Mouse (Mus musculus) embryonic fibroblast, embryonic 13.5 days (primary cell): ENCODE results near the gene Efnb2. TPM values are rescaled to one million over a fixed set of nuclear protein-coding genes. Genes with fewer than 3 reads are reported as not detected.

Experiments
- H3K27ac ChIP-seq: 2 replicates; pipeline ENCODE4 v1.5.1; 2012; ENCODE audit warnings: low read length, control low read depth, inconsistent platforms; ENCODE audit not compliant: insufficient read depth
- H3K4me1 ChIP-seq: 2 replicates; pipeline ENCODE4 v1.6.1; 2011; ENCODE audit warnings: low read length; ENCODE audit not compliant: control insufficient read depth, insufficient read depth
- H3K4me3 ChIP-seq: 2 replicates; pipeline ENCODE4 v1.5.1; 2011; ENCODE audit warnings: mild to moderate bottlenecking, control low read depth, low read length; ENCODE audit not compliant: insufficient read depth
- CTCF ChIP-seq: IDR thresholded peaks from 2 replicates; pipeline ENCODE4 v1.5.1; 2011; ENCODE audit warnings: mild to moderate bottlenecking, control low read depth, low read length, moderate library complexity, borderline replicate concordance; ENCODE audit not compliant: insufficient read depth
- POLR2A ChIP-seq: IDR thresholded peaks from 2 replicates; pipeline ENCODE4 v1.6.1; 2011; ENCODE audit warnings: low read depth, mild to moderate bottlenecking, control low read depth, low read length, moderate library complexity
- polyA plus RNA-seq: library from polyadenylated mRNA; stranded (reverse); fragments of >200 nt; gene quantifications from 2 replicates; pipeline ENCODE4 v1.2.4, GENCODE M21; 2011; ENCODE audit warnings: low read depth; ENCODE audit not compliant: missing spikeins, insufficient read length

Efnb2 gene
- polyA plus RNA-seq, 1 experiment: 57.2 TPM

DNA sequence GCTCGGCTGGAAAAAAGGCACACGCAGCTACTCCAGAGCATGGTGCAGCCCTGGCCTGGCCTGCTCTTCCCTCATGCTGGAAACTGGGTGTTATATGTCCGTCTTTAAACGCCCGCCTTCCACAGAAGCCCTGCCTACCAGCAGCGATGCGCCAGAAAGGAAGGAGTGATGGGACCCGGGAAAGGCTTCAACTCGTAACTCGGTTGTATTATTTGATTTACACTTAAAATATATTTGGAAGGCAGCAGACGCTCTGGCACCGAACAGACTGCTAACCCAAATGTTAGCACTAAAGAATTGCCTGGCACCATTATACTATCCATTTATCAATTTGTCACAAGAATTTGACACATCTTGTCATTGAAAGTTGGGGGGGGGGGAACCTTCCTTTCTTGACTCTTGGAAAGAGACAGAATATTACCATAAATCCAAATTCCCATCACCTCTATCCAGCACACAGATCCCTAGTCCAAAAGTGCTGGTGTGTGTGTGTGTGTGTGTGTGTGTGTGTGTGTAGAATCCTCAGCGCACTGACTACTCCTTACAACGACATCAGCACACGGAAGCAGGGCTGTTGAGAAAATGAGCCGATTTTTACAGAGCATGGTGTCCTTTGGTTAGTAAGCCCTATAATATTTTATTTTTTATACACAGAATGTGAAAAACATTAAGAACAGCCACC is 39.7 kb downstream of the Efnb2 start:
- no peak overlapping the region for H3K27ac ChIP-seq
- no peak overlapping the region for H3K4me3 ChIP-seq
- H3K4me1 ChIP-seq: 0 out of 2 replicates have a peak, but pooled peaks cover 3% of the 10 kb centered on the region
- TF ChIP-seq CTCF: no peak
- TF ChIP-seq POLR2A: no peak

DNA sequence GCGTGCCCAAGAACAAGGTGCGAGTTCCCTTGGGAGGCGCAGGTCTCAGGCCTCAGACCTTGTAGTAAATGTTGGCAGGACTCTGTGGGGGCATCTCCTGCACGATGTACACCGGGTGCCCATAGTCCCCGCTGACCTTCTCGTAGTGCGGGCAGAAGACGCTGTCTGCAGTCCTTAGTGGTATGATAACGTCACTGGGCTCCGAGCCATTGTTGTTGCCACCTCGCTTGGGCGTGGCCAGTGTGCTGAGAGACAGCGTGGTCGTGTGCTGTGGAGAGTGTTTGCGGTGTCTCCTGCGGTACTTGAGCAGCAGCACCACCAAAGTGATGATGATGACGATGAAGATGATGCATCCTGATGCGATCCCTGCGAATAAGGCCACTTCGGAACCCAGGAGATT is 40.5 kb downstream of the Efnb2 start:
- H3K27ac ChIP-seq: no peak overlapping the region
- no peak for TF ChIP-seq CTCF
- TF ChIP-seq POLR2A: no peak
- no peak overlapping the region for H3K4me3 ChIP-seq
- H3K4me1 ChIP-seq: 0 out of 2 replicates have a peak, but pooled peaks cover 3% of the 10 kb centered on the region

DNA sequence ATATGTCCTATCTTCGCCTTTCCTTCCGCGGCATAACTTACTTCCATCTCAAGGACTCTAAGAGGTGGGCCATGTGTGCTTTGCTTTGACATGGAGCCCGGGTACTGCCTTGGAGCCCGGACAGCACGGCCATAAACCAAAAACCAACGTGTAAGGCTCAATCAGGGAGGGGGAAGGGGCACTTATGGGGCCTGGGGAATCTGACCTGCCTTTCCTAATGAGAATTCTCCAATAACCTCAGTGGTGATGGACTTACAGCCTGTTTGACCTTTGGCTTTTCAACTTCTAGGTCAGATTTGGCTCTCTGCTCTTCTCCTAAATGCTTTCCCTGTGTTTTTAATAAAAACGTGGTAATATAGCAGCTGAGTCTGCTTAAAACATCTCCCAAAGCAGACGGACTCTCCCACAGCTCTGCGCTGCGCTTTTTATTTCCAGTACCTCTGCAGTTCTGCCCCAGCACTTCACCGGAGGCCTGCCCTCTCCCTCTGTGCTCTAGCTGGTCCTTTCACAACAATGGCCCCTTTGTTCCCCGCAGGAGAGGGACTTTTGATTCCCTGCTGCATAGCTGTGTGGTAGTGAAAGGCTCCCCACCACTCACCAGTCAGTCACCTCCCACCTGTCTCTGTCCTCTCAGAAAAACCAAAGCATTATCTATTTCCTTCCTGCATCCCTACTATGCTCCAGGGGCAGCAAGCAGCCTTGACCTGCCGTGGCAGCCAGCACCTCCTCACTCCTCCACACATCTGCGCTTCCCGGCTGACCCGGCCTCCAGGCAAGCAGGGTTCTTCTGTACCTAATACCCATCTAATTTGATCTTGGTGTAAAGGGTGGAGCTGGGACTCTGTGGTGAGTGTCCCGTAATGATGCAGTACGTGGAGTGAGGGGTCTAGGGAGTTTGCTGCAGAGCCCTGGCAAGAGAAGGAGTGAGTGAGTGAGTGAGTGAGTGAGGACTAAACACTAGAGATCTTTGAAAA is 41.5 kb downstream of the Efnb2 start:
- no peak overlapping the region for H3K27ac ChIP-seq

DNA sequence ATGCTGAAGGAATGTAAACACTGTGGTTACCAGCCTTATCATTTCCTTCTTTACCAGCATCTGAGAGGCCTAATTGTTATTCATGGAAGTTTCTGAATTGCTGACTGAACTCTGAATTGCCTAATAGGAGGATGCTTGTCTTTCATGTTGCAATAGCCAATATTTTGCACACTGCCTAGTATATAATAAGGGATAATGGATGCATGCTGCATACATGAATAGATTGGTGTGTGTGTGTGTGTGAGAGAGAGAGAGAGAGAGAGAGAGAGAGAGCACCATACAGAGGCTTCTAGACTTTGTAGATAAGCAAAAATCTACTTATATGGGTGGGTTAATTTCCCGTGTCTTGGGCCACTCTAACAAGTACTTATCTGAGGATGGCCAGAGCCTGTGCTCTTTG is 47.2 kb downstream of the Efnb2 start:
- TF ChIP-seq POLR2A: no peak
- TF ChIP-seq CTCF: no peak
- H3K27ac ChIP-seq: no peak overlapping the region
- no peak overlapping the region for H3K4me3 ChIP-seq
- peaks cover 3% of the 10 kb centered on the region; the same call in 1 of the 2 replicates for H3K4me1 ChIP-seq

More for the DNA sequence above, 41.5 kb downstream of the Efnb2 start:
- TF ChIP-seq CTCF (no peak), POLR2A (no peak)
- Histone ChIP-seq H3K4me1 (0 out of 2 replicates have a peak, but pooled peaks cover 3% of the 10 kb centered on the region), H3K4me3 (no peak overlapping the region)

DNA sequence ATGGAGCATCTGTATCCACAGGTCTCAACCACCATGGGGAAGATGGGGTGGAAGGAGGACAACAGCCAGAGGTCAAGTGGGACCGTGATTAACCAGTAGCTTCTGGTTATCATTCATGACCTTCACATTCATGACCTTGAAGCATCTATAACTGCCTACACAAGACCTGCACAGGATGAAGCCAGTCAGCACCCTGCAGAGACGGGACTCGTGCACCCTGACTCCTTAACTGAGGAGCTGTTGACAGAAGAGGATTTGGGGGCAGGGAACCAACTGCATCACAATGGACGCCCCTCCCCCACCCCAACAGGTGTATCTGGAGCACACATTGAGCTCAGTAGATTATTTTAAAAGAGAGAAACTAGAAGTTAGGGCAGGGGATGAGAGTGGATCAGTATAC is 49.1 kb downstream of the Efnb2 start:
- H3K4me1 ChIP-seq: peaks cover 3% of the 10 kb centered on the region; the same call in 1 of the 2 replicates
- no peak for TF ChIP-seq CTCF
- TF ChIP-seq POLR2A: no peak
- no peak overlapping the region for H3K27ac ChIP-seq
- H3K4me3 ChIP-seq: no peak overlapping the region

DNA sequence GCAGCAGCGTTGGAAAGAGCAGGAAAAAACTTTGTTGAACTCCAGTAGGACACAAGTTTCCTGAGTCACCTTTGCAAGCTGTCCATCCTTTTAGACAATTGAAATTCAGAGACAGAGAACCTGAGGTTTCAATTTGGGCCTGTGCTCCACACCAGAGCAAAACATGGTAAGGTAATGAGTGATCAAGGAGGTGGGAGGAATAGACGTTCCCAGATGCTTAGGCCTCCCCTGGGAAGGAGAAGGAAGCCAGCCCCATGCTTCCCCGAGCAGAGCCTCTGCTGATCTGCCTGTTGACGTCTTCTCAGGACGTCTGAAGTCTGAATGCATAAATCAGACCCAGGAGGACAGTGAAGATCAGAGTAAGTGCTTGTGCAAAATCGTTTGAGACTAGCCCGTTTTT is 51.3 kb downstream of the Efnb2 start:
- Histone ChIP-seq H3K4me1 (peaks cover 14% of the 10 kb centered on the region), H3K27ac (no peak overlapping the region), H3K4me3 (no peak overlapping the region)
- TF ChIP-seq CTCF (no peak), POLR2A (no peak)

DNA sequence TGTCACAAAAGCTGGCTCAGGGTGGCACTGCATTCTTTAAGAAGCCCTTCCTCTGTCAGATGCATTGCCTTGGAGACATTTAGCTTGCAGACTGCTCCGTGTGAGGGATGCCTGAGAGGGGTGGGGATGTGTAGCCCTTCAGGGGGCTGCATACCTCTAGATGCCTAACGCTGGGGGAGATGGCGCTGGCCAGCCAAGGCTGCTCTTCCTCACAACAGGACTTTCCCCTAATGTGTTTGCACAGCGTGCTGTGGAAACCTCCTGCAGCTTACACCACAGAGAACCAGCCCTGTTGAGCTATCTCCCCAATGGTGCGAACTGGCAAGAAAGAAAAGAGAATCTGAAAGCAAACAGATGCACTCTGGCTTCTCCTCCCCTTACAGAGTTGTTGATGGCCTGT is 51.9 kb downstream of the Efnb2 start:
- Histone ChIP-seq H3K27ac (no peak overlapping the region), H3K4me1 (peaks cover 13% of the 10 kb centered on the region), H3K4me3 (no peak overlapping the region)
- no peak for TF ChIP-seq CTCF
- no peak for TF ChIP-seq POLR2A

DNA sequence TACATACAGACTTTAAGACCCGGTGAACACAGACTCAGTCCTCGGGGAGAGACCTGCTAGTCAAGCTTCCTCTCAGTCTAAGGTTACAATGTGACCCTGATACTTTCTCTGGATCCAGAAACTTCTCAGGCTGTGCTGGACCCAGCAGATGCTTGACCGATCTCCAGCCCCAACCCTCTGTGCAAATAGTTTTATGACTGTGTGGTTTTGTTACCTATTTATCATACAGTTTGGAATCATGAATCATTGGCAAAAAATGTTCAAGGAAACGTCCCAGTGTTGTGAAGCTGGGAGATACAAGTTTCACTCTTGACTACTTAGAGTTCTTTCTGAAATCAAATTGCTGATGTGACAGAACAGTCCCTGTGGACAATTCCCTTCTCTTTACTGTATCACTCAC is 55.4 kb downstream of the Efnb2 start:
- Histone ChIP-seq H3K27ac (peak overlapping the region; percentile 71), H3K4me3 (no peak overlapping the region), H3K4me1 (peaks cover 20% of the 10 kb centered on the region)
- TF ChIP-seq CTCF (no peak), POLR2A (no peak)

DNA sequence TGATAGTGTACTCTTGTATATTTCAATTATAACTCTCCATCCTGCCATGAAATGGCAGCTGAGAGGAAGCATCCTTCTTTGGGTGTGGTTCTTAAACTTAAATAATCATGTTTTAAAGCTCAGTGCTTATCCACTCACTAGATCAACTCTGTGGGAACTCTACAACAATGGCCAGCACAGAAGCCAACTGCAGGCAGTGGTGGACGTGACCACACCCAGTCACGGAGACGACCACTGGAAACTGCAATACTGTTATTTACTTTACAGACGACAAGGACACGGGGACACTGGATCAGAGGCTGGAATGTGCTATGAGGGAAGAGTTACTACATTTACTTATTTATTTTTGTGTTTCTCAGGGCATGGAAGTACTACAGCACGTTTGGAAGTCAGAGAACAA is 57.2 kb downstream of the Efnb2 start:
- no peak overlapping the region for H3K27ac ChIP-seq
- peaks cover 20% of the 10 kb centered on the region for H3K4me1 ChIP-seq
- TF ChIP-seq CTCF: no peak
- no peak for TF ChIP-seq POLR2A

DNA sequence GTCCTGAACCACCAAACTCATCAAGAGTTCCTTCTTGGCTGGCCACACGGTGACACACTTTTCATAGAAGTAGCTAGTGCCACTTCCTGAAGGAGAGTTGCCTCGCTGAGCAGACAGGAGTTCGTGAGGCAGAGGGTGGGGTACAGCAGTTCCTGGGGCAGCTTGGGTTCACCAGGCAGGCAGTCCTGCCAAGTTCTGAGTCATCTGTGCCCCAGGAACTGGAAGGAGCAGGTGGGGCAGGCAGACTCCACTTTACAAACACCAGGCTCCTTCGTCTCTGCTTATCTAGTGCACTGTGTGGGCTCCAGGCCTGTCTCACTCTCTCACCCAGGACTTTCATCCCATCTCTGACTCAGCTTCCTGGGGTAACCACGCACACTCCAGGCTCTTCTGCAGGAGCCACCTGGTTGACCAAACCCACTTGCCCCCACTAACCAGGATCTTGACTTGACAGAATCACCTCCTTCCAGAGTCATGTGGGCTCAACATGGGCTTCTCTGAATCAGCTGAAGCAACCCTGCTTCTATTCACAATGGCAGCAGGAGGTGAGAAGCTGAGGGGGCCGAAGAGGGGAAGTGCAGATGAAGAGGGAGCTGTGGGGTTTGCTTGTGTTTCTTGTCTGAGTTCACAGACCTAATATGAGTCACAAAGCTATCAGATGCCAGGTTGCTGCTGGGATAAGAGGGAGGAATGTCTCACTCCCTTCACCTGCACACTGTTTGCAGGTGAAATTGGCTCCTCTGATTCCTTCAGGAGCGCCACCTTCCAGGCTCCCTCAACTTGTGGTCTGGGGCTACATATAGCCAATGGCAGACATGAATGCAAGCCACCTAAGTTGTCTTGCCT is 58.2 kb downstream of the Efnb2 start:
- TF ChIP-seq CTCF (no peak), POLR2A (no peak)
- no peak overlapping the region for H3K4me3 ChIP-seq
- no peak overlapping the region for H3K27ac ChIP-seq
- H3K4me1 ChIP-seq: peaks cover 20% of the 10 kb centered on the region

More for the DNA sequence above, 57.2 kb downstream of the Efnb2 start:
- no peak overlapping the region for H3K4me3 ChIP-seq
